Mouse (Mus musculus) hindbrain, embryonic 11.5 days (tissue): Measurements from ENCODE around the gene Wdhd1. TPM values are rescaled to one million over a fixed set of nuclear protein-coding genes. Genes with fewer than 3 reads are reported as not detected.

ENCODE experiments used
- ATAC-seq: fragments of 200-750 bp; cut with Nextera tagmentation; 2 replicates; pipeline ENCODE4 v1.8.0; 2017; ENCODE audit warnings: mild to moderate bottlenecking, moderate TSS enrichment, moderate library complexity; ENCODE audit not compliant: low FRiP score
- DNase-seq: peaks from one replicate; pipeline ENCODE4 v3.0.0-alpha.2; 2015; ENCODE audit warnings: low spot score
- H3K27ac ChIP-seq: fragments of 300-500 bp; sonication (generic); 2 replicates; pipeline ENCODE4 v1.5.1; 2014; ENCODE audit warnings: mild to moderate bottlenecking, low read depth, low read length
- H3K27me3 ChIP-seq: fragments of 300-500 bp; sonication (generic); 2 replicates; pipeline ENCODE4 v1.6.1; 2014; ENCODE audit warnings: mild to moderate bottlenecking, low read length, moderate library complexity, mixed read lengths; ENCODE audit not compliant: control insufficient read depth, insufficient read depth
- H3K36me3 ChIP-seq: fragments of 300-500 bp; sonication (generic); 2 replicates; pipeline ENCODE4 v1.6.1; 2014; ENCODE audit warnings: mild to moderate bottlenecking, low read length, moderate library complexity, mixed read lengths; ENCODE audit not compliant: control insufficient read depth, insufficient read depth
- H3K4me1 ChIP-seq: fragments of 300-500 bp; sonication (generic); replicated peaks from 2 replicates; pipeline ENCODE4 v1.6.1; 2014; ENCODE audit warnings: low read length, mixed read lengths; ENCODE audit not compliant: control insufficient read depth, insufficient read depth
- H3K4me2 ChIP-seq: fragments of 300-500 bp; sonication (generic); replicated peaks from 2 replicates; pipeline ENCODE4 v1.6.1; 2014; ENCODE audit warnings: mild to moderate bottlenecking, low read depth, low read length
- H3K4me3 ChIP-seq: fragments of 300-500 bp; sonication (generic); 2 replicates; pipeline ENCODE4 v1.5.1; 2014; ENCODE audit warnings: low read depth, low read length
- H3K9ac ChIP-seq: fragments of 300-500 bp; sonication (generic); 2 replicates; pipeline ENCODE4 v1.6.1; 2014; ENCODE audit warnings: low read depth, low read length
- H3K9me3 ChIP-seq: fragments of 300-500 bp; sonication (generic); 2 replicates; pipeline ENCODE4 v1.6.1; 2016; ENCODE audit warnings: low read length; ENCODE audit not compliant: control insufficient read depth
- WGBS: fragments of 180-500 bp; shearing (Covaris S2); extraction: QIAGEN DNeasy Blood & Tissue Kit; methylation state at CpG from one replicate; pipeline ENCODE4 v1.1.7; 2014; 5-methylcytosine and 5-hydroxymethylcytosine counted together
- polyA plus RNA-seq: library from polyadenylated mRNA; unstranded; fragments of >200 nt; fragmentation: Nextera tagmentation; extraction: Ambion mirVana; gene quantifications from 2 replicates; pipeline ENCODE4 v1.2.1, GENCODE M21; 2014

Gene Wdhd1
- polyA plus RNA-seq, 1 experiment from 2014 or later, result 36.5 TPM

- DNase-seq (no peak), ATAC-seq (no peak)
- H3K4me3 ChIP-seq, result no peak overlapping the region
- no peaks in the 10 kb centered on the region for H3K4me1 ChIP-seq
- H3K36me3 ChIP-seq, result no peaks in the 10 kb centered on the region
- H3K27me3 ChIP-seq, result no peaks in the 10 kb centered on the region
- 87% methylated on average over 3 of the region's 3 CpGs for WGBS
- no peak overlapping the region for H3K4me2 ChIP-seq
- H3K9ac ChIP-seq, result no peak overlapping the region
- H3K27ac ChIP-seq, result no peak overlapping the region
- H3K9me3 ChIP-seq, result no peaks in the 10 kb centered on the region
These were observed 70.1 kb downstream of the Wdhd1 start for GRCm38 (mm10) chr14:47206601-47207000.

GRCm38 (mm10) chr14:47205270-47205972, 71.2 kb downstream of the Wdhd1 start:
- no peak for ATAC-seq
- WGBS, result 82% methylated on average over 5 of the region's 5 CpGs
- no peak overlapping the region for H3K9ac ChIP-seq

GRCm38 (mm10) chr14:47197340-47197739, 79.3 kb downstream of the Wdhd1 start:
- H3K4me3 ChIP-seq, result no peak overlapping the region

More at GRCm38 (mm10) chr14:47205270-47205972, 71.2 kb downstream of the Wdhd1 start:
- no peak overlapping the region for H3K4me3 ChIP-seq
- no peak overlapping the region for H3K4me2 ChIP-seq
- no peaks in the 10 kb centered on the region for H3K9me3 ChIP-seq
- no peak overlapping the region for H3K27ac ChIP-seq
- no peaks in the 10 kb centered on the region for H3K36me3 ChIP-seq
- H3K4me1 ChIP-seq, result no peaks in the 10 kb centered on the region
- DNase-seq, result no peak
- no peaks in the 10 kb centered on the region for H3K27me3 ChIP-seq

GRCm38 (mm10) chr14:47196711-47197110, 79.9 kb downstream of the Wdhd1 start:
- no peak overlapping the region for H3K9ac ChIP-seq
- H3K36me3 ChIP-seq, result no peaks in the 10 kb centered on the region
- no peak for DNase-seq
- no peak overlapping the region for H3K4me2 ChIP-seq
- no peak overlapping the region for H3K4me3 ChIP-seq
- no peaks in the 10 kb centered on the region for H3K27me3 ChIP-seq
- H3K9me3 ChIP-seq, result no peaks in the 10 kb centered on the region
- 88% methylated on average over 8 of the region's 8 CpGs for WGBS
- ATAC-seq, result no peak
- no peak overlapping the region for H3K27ac ChIP-seq
- H3K4me1 ChIP-seq, result no peaks in the 10 kb centered on the region

More at GRCm38 (mm10) chr14:47197340-47197739, 79.3 kb downstream of the Wdhd1 start:
- H3K27me3 ChIP-seq, result no peaks in the 10 kb centered on the region
- 94% methylated on average over 3 of the region's 3 CpGs for WGBS
- H3K4me2 ChIP-seq, result no peak overlapping the region
- no peak overlapping the region for H3K27ac ChIP-seq
- H3K36me3 ChIP-seq, result no peaks in the 10 kb centered on the region
- ATAC-seq (no peak), DNase-seq (no peak)
- no peaks in the 10 kb centered on the region for H3K9me3 ChIP-seq
- H3K4me1 ChIP-seq, result no peaks in the 10 kb centered on the region
- H3K9ac ChIP-seq, result no peak overlapping the region

- no peaks in the 10 kb centered on the region for H3K27me3 ChIP-seq
- 43% methylated on average over 3 of the region's 4 CpGs for WGBS
- no peak overlapping the region for H3K4me3 ChIP-seq
- peak; percentile 26 for DNase-seq
- H3K4me1 ChIP-seq, result no peaks in the 10 kb centered on the region
- ATAC-seq, result no peak
- no peak overlapping the region for H3K27ac ChIP-seq
- no peaks in the 10 kb centered on the region for H3K9me3 ChIP-seq
- H3K9ac ChIP-seq, result no peak overlapping the region
- no peaks in the 10 kb centered on the region for H3K36me3 ChIP-seq
- H3K4me2 ChIP-seq, result no peak overlapping the region
These were observed 82.6 kb downstream of the Wdhd1 start for GRCm38 (mm10) chr14:47194096-47194495.

- DNase-seq (no peak), ATAC-seq (no peak)
- peaks cover 3% of the 10 kb centered on the region; the same call in 1 of the 2 replicates for H3K27me3 ChIP-seq
- H3K9ac ChIP-seq, result no peak overlapping the region
- H3K9me3 ChIP-seq, result no peaks in the 10 kb centered on the region
- H3K4me2 ChIP-seq, result no peak overlapping the region
- no peak overlapping the region for H3K27ac ChIP-seq
- H3K4me3 ChIP-seq, result no peak overlapping the region
- no peaks in the 10 kb centered on the region for H3K36me3 ChIP-seq
- H3K4me1 ChIP-seq, result no peaks in the 10 kb centered on the region; the same call in 1 of the 2 replicates
- 84% methylated on average over 6 of the region's 6 CpGs for WGBS
These were observed 83.2 kb downstream of the Wdhd1 start for GRCm38 (mm10) chr14:47193506-47193905.

GRCm38 (mm10) chr14:47191861-47192260, 84.8 kb downstream of the Wdhd1 start:
- ATAC-seq (no peak), DNase-seq (no peak)
- H3K27ac ChIP-seq, result no peak overlapping the region
- H3K9ac ChIP-seq, result no peak overlapping the region
- H3K36me3 ChIP-seq, result no peaks in the 10 kb centered on the region
- peaks cover 8% of the 10 kb centered on the region for H3K27me3 ChIP-seq
- no peaks in the 10 kb centered on the region for H3K9me3 ChIP-seq
- no peaks in the 10 kb centered on the region; the same call in 1 of the 2 replicates for H3K4me1 ChIP-seq
- WGBS, result 51% methylated on average over 5 of the region's 5 CpGs
- H3K4me2 ChIP-seq, result no peak overlapping the region
- no peak overlapping the region for H3K4me3 ChIP-seq

Other genes with a start within 250 kb of the Wdhd1 start
- 2.8 and 3.2 TPM in 2 replicates for gene Gch1, start 87.4 kb downstream of the Wdhd1 start, polyA plus RNA-seq
- gene Socs4, start 74 bp upstream of the Wdhd1 start, polyA plus RNA-seq, result 5.3 and 7.2 TPM in 2 replicates
- gene Mapk1ip1l, start 21.4 kb upstream of the Wdhd1 start, polyA plus RNA-seq, result 86.4 and 92.6 TPM in 2 replicates
- 0.38 and 1.1 TPM in 2 replicates for gene Lgals3, start 90.9 kb upstream of the Wdhd1 start, polyA plus RNA-seq
- 59.9 and 63.2 TPM in 2 replicates for gene Dlgap5, start 141.6 kb upstream of the Wdhd1 start, polyA plus RNA-seq
- 20.1 and 22.9 TPM in 2 replicates for gene Fbxo34, start 173.6 kb upstream of the Wdhd1 start, polyA plus RNA-seq